Mouse (Mus musculus): ENCODE measurements around the gene Grik5. TPM values are rescaled to one million over a fixed set of nuclear protein-coding genes. Genes with fewer than 3 reads are reported as not detected.

The Grik5 gene
- total RNA-seq, 4 experiments from 2014 or later: 201 to 224 (median 207) TPM

DNA sequence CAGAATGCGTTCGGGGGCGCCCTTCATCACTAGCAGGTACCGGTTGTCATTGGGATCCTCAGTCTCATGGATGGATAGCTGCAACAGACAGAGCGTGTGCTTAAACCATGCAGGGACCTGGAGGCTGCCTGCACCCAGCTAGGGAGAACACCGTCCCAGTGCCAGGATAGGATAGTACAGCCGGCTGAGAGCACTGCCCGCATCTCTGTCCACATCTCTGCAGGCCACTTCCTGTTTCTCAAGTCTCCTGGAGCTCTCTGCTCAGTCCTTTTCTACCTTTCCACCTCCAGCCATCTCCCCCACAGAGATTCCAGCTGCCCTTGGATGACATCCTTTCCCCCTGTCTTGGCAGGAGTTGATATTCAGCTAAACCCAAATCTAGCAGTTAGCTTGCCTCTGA lies 81.7 kb downstream of the Grik5 start:
- DNase-seq (ENCODE audit: low spot score in 2 of 2): no peak

GRCm38 (mm10) chr7:24987941-24988340 lies 84.2 kb downstream of the Grik5 start:
- DNase-seq (ENCODE audit: low spot score in 2 of 2): no peak

- DNase-seq (ENCODE audit: low spot score in 2 of 2): no peak
Observed at GRCm38 (mm10) chr7:24985799-24986198, 86.3 kb downstream of the Grik5 start.

GRCm38 (mm10) chr7:24984307-24984706 lies 87.8 kb downstream of the Grik5 start:
- DNase-seq (ENCODE audit: low spot score in 2 of 2): no peak

DNA sequence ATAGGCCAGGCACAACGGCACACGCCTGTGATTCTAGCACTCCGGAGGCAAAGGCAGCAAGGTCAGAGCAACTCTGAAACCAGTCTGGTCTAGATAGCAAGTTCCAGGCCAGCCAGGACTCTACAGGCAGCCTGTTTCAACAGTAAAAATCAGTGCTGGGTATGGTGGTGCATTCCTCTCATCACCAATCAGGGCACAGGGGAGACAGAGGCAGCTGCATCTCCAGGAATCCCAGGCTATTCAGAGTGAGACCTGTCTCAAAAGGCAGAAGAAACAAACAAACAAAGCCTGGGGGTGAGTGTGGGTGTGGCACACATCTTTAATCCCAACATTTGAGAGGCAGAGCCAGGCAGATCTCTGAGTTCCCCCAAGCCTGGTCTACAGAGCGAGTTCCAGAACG lies 88.8 kb downstream of the Grik5 start:
- DNase-seq (ENCODE audit: low spot score in 2 of 2): no peak

DNA sequence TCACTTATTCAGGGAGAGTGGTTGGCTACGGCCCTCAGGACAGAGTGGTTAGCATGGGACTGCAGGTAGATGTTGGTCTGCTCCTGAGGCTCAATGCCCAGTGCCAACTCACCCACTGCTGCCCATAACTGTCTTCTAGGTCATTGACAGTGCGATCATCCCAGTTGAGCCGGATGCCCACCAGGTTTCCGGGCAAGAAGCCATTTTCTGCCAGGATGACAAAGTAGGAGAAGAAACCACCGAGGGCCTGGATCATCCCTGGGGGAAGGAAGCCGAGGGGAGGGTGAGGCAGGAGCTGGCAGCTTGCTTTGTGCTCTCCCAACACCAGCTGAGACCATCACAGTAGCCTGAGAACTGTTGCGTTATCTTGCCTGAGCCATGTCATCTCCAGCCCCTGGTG lies 91.7 kb downstream of the Grik5 start:
- DNase-seq (ENCODE audit: low spot score in 2 of 2): peak in 1 of 2 experiments; percentile 1

DNA sequence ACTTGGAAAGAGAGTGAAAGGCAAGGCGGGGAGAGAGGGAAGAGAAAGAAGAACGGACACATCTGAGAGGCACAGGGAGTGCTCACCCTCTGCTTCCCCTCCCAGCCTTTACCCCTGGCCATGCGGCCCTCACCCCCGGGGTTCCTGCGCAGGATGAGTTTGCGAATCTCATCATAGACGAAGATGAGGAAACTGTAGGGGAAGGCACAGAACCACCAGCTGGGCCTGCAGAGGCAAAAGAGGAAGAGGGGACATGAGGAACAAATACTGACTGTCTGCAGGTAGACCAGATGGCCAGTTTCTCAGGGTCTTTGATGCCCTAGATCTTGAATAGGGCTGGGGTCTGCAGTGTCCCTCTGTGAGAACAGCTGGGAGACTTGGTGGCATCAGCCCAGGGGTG lies 93.4 kb downstream of the Grik5 start:
- DNase-seq (ENCODE audit: low spot score in 2 of 2): no peak

- DNase-seq (ENCODE audit: low spot score in 2 of 2): peak in 1 of 2 experiments; percentile 37
Observed at GRCm38 (mm10) chr7:24974893-24975595, 97.1 kb downstream of the Grik5 start.

- DNase-seq (ENCODE audit: low spot score in 2 of 2): no peak
Observed at GRCm38 (mm10) chr7:24973902-24974301, 98.2 kb downstream of the Grik5 start.

DNA sequence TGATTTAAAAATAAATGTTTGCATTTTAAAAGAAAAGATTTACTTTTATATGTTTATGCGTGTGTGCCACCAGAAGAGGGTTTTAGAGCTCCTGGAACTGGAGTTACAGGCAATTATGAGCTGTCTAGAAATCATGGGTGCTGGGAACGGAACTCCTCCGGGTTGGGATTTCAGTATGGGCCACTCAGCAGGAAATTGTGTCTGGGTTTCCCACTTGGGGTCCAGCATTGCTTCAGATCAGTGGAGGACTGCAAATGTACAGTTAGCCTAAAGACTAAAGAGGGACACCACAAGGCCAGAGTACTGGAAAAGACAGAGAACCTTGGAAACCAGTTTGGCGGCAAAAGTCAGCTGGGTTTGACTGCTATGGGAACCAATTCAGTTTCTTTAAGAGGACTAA lies 98.9 kb downstream of the Grik5 start:
- no peak for DNase-seq (ENCODE audit: low spot score in 2 of 2)

DNA sequence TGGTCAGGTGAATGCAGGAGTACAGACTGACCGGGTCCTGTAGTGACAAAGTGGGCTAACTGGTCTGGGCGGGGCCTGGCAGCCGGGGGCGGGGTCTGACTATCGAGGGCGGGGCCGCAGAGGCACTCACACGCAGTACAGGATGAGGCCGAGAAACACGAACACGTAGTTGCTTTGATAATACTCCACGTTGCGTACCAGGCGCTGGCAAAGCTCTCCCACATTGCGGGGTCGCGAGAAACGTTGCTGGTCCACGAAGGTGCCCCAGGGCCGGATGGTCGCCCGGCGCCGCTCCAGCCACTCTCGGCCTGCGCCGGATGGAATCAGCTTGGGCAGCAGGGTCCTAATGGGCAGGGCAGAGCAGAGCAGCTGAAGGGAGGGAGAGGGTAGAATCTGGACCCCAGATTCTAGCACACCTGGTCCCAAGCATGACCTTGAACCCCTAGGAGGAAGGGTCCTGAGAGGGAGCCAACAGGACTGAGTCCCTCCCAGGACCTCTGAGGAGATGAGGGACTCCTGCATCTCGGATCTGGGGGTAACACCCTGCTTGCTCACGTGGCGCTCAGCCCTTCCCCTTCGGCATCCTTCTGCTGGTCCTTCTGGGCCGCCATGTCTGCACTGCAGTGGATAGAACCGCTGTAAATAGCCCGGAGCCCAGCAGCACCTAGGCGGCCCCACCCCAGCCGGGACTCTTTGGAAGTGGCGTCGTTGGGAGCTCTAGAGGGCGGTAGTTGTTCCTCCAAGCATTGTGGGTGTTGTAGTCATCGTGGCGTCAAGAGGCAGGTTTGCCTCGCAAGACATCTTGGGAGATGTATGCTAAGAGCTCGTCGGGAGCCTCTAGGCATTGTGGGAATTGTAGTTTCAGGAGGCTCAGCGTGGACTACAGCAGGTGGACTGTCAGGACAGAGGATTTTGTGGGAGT lies 99.9 kb downstream of the Grik5 start, which contains the start of gene Rabac1:
Rabac1 (minus strand) TSS at position 783 of the 922 bp plus-strand sequence.
- peak; percentile 89 to 97 for DNase-seq (ENCODE audit: low spot score in 2 of 2)

DNA sequence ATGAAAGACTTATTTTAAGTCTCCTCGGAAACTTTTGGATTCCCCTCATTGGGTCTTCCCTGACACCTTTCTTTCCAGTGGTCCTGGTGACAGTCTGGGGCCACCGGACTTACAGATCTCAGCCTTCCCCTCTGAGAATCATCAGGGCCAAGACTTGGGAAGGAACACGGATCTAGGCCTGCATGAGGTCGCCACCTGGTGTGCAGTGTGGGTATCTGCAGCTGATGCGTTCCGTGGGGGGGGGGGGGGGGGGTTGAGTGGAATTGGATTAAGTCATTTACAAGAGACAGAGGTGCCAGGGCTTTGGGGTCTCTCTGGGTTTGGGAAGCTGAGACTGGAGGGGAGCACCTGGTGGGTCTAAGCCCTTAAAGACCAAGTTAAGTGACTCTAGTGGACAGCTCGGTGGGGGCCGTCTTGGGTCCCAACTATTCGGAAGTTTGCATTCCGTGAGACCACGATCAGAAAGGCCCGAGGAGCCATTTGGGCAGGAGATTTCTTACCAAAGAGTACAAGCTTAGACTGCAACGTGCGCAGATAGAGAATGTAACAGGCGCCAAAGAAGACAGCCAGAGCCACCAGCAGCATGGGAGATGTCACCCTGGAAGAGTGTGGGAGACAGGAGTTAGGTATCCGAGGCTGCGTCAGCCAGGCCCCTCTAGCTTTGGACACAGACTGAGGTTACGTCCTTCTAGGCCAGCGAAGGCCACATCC lies 100.7 kb downstream of the Grik5 start:
- no peak for DNase-seq (ENCODE audit: low spot score in 2 of 2)

- DNase-seq (ENCODE audit: low spot score in 2 of 2): no peak
Observed at GRCm38 (mm10) chr7:24970341-24970740, 101.8 kb downstream of the Grik5 start.

DNA sequence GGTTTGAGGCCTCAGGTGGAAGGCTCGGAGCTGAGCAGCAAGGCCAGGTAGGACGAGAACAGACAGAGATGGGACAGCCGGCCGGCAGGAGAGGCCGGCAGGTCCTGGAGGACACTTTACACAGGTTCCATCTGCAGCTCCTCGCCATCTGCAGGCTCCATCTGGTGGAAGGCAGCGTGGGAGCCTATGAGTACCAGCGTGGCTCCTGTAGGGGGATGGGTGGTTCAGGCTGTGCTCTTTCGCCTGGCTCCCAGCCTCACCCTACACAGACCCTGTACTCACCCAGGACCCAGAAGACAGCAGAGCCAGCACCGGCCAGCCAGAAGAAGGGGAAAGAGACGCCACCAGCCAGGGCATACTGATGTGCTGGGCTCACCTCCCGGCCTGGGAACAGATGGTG lies 102.3 kb downstream of the Grik5 start:
- DNase-seq (ENCODE audit: low spot score in 2 of 2): peak in 1 of 2 experiments; percentile 61

DNA sequence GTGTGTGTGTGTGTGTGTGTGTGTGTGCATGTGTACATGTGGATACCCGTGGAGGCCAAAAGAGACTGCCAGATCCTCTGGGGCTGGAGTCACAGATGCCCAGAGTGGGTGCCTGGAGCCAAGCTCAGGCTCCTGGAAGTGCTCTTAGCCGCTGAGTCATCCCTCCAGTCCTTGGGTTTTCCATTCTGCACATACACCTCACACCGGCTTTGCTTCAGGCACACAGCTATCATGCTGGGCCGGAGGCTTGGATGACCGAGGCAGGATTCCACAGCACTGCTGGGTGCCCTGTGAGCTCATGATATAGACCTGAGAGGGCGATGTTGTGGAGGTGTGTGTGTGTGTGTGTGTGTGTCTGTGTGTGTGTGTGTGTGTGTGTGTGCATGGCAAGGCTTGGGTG lies 103.7 kb downstream of the Grik5 start:
- DNase-seq (ENCODE audit: low spot score in 2 of 2): no peak

DNA sequence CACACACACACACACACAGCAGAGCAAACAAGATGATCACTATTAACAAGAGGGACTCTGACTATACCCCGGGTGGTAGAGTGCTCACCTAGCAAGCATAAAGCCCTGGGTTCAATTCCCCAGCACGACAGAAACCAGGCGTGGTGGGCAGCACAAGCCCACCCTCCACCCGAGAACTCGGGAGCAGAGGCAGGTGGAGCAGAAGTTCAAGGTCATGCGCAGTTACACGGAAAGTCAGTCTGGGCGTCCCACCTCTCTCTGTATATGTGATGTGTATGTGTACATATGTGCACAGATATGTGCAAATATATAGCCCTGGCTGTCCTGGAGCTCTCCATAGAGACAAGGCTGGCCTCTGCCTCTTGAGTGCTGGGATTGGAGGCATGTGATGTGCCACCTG lies 104.2 kb downstream of the Grik5 start:
- DNase-seq (ENCODE audit: low spot score in 2 of 2): no peak

GRCm38 (mm10) chr7:24964897-24965535 lies 107.1 kb downstream of the Grik5 start:
- peak; percentile 67 to 88 for DNase-seq (ENCODE audit: low spot score in 2 of 2)

DNA sequence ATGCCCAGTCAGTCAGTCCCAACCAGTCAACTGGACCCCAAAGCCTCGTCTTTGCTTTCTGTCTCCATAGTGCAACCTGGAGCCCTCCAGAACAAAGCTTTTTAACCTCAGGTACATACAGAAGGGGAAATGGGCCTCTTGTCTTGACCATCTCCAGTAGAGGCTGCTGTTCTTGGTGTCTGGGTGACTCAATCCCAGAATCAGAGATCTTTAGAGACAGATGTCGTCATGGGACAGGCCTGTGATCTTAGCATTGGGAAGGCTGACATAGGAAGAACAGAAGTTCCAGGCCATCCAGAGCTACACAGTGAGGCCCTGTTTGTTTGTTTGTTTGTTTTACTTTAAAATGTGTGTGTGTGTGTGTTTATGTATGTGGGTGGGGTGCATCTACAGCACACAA lies 107.9 kb downstream of the Grik5 start:
- DNase-seq (ENCODE audit: low spot score in 2 of 2): no peak
